Mouse (Mus musculus): ENCODE data around the gene Ugcg. TPM values are rescaled to one million over a fixed set of nuclear protein-coding genes. Genes with fewer than 3 reads are reported as not detected.

Ugcg gene
- total and polyA plus RNA-seq, 3 experiments, result 10.0 to 15.6 (median 13.3) TPM

GRCm38 (mm10) chr4:59172616-59173015, 16.4 kb upstream of the Ugcg start:
- Histone ChIP-seq H3K27me3 (ENCODE audit: control insufficient read depth, insufficient read depth, low read length) (no peaks in the 10 kb centered on the region), H3K9ac (ENCODE audit: low read depth, low read length) (no peak overlapping the region), H3K4me1 (ENCODE audit: control insufficient read depth, insufficient read depth, low read length) (peaks cover 2% of the 10 kb centered on the region), H3K27ac (0 out of 2 replicates have a peak overlapping the region, but pooled peaks have one; percentile 31), H3K4me3 (no peak overlapping the region), H3K36me3 (ENCODE audit: control insufficient read depth, insufficient read depth, low read length) (peaks cover 8% of the 10 kb centered on the region; the same call in 1 of the 2 replicates), H3K79me2 (replicated peaks; ENCODE audit: control insufficient read depth, insufficient read depth, low read length) (no peaks in the 10 kb centered on the region)
- WGBS, result 44% methylated on average over 2 of the region's 2 CpGs
- DNase-seq, result no peak
- no peak for TF ChIP-seq POLR2A (IDR thresholded peaks at IDR 0.05; ENCODE audit: insufficient read depth, low read depth, low read length)
- TF ChIP-seq EP300 (IDR thresholded peaks at IDR 0.05; ENCODE audit: insufficient read depth, low read depth, low read length), result no peak
- no peak for TF ChIP-seq CTCF (IDR thresholded peaks at IDR 0.05)
- intact Hi-C loops (cut with DNase I), result no loop called here

- H3K9ac ChIP-seq (ENCODE audit: low read depth, low read length), result no peak overlapping the region
- H3K27me3 ChIP-seq (ENCODE audit: control insufficient read depth, insufficient read depth, low read length), result no peaks in the 10 kb centered on the region
- DNase-seq, result no peak
- H3K4me3 ChIP-seq, result no peak overlapping the region
- peaks cover 2% of the 10 kb centered on the region for H3K4me1 ChIP-seq (ENCODE audit: control insufficient read depth, insufficient read depth, low read length)
- no peaks in the 10 kb centered on the region for H3K79me2 ChIP-seq (replicated peaks; ENCODE audit: control insufficient read depth, insufficient read depth, low read length)
- no peak for TF ChIP-seq POLR2A (IDR thresholded peaks at IDR 0.05; ENCODE audit: insufficient read depth, low read depth, low read length)
- no peak for TF ChIP-seq CTCF (IDR thresholded peaks at IDR 0.05)
- no peak for TF ChIP-seq EP300 (IDR thresholded peaks at IDR 0.05; ENCODE audit: insufficient read depth, low read depth, low read length)
- 27% methylated on average over 2 of the region's 2 CpGs for WGBS
- H3K36me3 ChIP-seq (ENCODE audit: control insufficient read depth, insufficient read depth, low read length), result peaks cover 8% of the 10 kb centered on the region; the same call in 1 of the 2 replicates
- no peak overlapping the region; the same call in 1 of the 2 replicates for H3K27ac ChIP-seq
- intact Hi-C loops (cut with DNase I), result no loop called here
Observed at GRCm38 (mm10) chr4:59173181-59173922, 15.7 kb upstream of the Ugcg start.

DNA sequence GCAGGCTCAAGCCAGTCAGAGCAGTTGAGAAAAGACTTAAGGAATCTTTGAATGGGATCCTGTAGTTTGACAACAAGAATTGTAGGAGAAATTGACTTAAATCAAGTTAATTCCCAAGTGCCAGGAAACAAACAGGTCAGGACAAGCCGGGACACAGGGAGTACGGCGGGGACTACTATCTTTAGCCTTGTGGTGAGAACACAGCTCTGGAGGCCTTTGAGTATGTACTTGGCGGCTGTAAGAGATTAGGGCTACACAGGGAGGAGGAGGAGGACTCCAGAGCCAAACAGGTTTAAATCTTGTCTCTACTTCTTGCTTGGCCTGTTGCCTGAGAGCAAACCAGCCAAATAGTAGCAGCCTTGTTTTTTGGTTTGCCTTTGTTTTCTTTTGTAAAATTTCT, 14.1 kb upstream of the Ugcg start:
- no peak for TF ChIP-seq POLR2A (IDR thresholded peaks at IDR 0.05; ENCODE audit: insufficient read depth, low read depth, low read length)
- TF ChIP-seq EP300 (IDR thresholded peaks at IDR 0.05; ENCODE audit: insufficient read depth, low read depth, low read length), result peak; percentile 58; the same call in 1 of the 2 replicates
- H3K27ac ChIP-seq, result peak overlapping the region; percentile 84

GRCm38 (mm10) chr4:59175929-59176328, 13.1 kb upstream of the Ugcg start:
- no peak for DNase-seq
- no peaks in the 10 kb centered on the region for H3K79me2 ChIP-seq (replicated peaks; ENCODE audit: control insufficient read depth, insufficient read depth, low read length)
- H3K4me3 ChIP-seq, result no peak overlapping the region
- intact Hi-C loops (cut with DNase I), result no loop called here
- peak overlapping the region; percentile 18; the same call in 1 of the 2 replicates for H3K27ac ChIP-seq
- H3K4me1 ChIP-seq (ENCODE audit: control insufficient read depth, insufficient read depth, low read length), result peaks cover 2% of the 10 kb centered on the region
- H3K36me3 ChIP-seq (ENCODE audit: control insufficient read depth, insufficient read depth, low read length), result peaks cover 8% of the 10 kb centered on the region; the same call in 1 of the 2 replicates
- 30% methylated on average over 6 of the region's 6 CpGs for WGBS
- no peak overlapping the region for H3K9ac ChIP-seq (ENCODE audit: low read depth, low read length)
- H3K27me3 ChIP-seq (ENCODE audit: control insufficient read depth, insufficient read depth, low read length), result no peaks in the 10 kb centered on the region
- TF ChIP-seq POLR2A (IDR thresholded peaks at IDR 0.05; ENCODE audit: insufficient read depth, low read depth, low read length) (no peak), CTCF (IDR thresholded peaks at IDR 0.05) (no peak), EP300 (IDR thresholded peaks at IDR 0.05; ENCODE audit: insufficient read depth, low read depth, low read length) (no peak)

More for the DNA sequence above, 14.1 kb upstream of the Ugcg start:
- H3K4me1 ChIP-seq (ENCODE audit: control insufficient read depth, insufficient read depth, low read length), result peaks cover 2% of the 10 kb centered on the region
- no peaks in the 10 kb centered on the region for H3K27me3 ChIP-seq (ENCODE audit: control insufficient read depth, insufficient read depth, low read length)
- no peak overlapping the region for H3K9ac ChIP-seq (ENCODE audit: low read depth, low read length)
- H3K36me3 ChIP-seq (ENCODE audit: control insufficient read depth, insufficient read depth, low read length), result peaks cover 8% of the 10 kb centered on the region; the same call in 1 of the 2 replicates
- DNase-seq, result peak in 1 of 2 experiments; percentile 55
- no peaks in the 10 kb centered on the region for H3K79me2 ChIP-seq (replicated peaks; ENCODE audit: control insufficient read depth, insufficient read depth, low read length)
- intact Hi-C loops (cut with DNase I), result no loop called here
- H3K4me3 ChIP-seq, result no peak overlapping the region
- 35% methylated on average over 4 of the region's 4 CpGs for WGBS

- Histone ChIP-seq H3K27ac (no peak overlapping the region), H3K27me3 (ENCODE audit: control insufficient read depth, insufficient read depth, low read length) (no peaks in the 10 kb centered on the region), H3K79me2 (replicated peaks; ENCODE audit: control insufficient read depth, insufficient read depth, low read length) (no peaks in the 10 kb centered on the region), H3K36me3 (ENCODE audit: control insufficient read depth, insufficient read depth, low read length) (peaks cover 8% of the 10 kb centered on the region; the same call in 1 of the 2 replicates), H3K4me1 (ENCODE audit: control insufficient read depth, insufficient read depth, low read length) (peaks cover 1% of the 10 kb centered on the region), H3K9ac (ENCODE audit: low read depth, low read length) (no peak overlapping the region), H3K4me3 (no peak overlapping the region)
- no peak for DNase-seq
- TF ChIP-seq EP300 (IDR thresholded peaks at IDR 0.05; ENCODE audit: insufficient read depth, low read depth, low read length) (no peak), POLR2A (IDR thresholded peaks at IDR 0.05; ENCODE audit: insufficient read depth, low read depth, low read length) (no peak), CTCF (IDR thresholded peaks at IDR 0.05) (no peak)
- intact Hi-C loops (cut with DNase I), result no loop called here
- WGBS, result 72% methylated on average over 2 of the region's 2 CpGs
Observed at GRCm38 (mm10) chr4:59177566-59177965, 11.5 kb upstream of the Ugcg start.
